Mouse (Mus musculus): Measurements from ENCODE around the gene Slx1b.

DNA sequence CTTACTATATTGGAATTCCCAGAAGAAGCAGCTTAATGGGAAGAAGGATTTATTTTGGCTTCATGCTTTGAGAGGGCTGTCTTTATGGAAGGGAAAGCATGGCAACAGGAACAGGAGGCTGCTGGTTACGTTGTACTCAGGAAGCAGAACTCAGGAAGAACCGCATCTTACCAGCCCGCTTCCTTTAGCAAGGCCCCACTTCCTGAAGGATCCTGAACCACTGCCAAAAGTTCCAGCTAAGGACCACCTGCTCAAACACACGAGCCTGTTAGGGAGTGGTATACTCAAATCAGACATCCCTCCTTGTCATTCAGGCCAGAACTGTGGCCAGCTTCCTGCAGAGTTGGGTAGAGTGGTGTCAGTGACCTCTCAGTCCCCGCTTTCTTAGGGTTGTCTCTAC is 27.1 kb downstream of the Slx1b start:
- no peak for TF ChIP-seq POLR2A (IDR thresholded peaks at IDR 0.05; ENCODE audit: borderline replicate concordance, extremely low read depth, insufficient read depth, insufficient read length, poor library complexity, severe bottlenecking)
- no peak for TF ChIP-seq CTCF (IDR thresholded peaks at IDR 0.05; ENCODE audit: borderline replicate concordance, extremely low read depth, insufficient read depth, insufficient read length)
